Mouse (Mus musculus) heart, embryonic 10.5 days (tissue): ENCODE measurements around the gene Muc1. TPM values are rescaled to one million over a fixed set of nuclear protein-coding genes. Genes with fewer than 3 reads are reported as not detected.
A peak's percentile ranks its signal among the peaks of the same experiment; 100 is the strongest.

ENCODE experiments used
- DNase-seq: peaks from one replicate; pipeline ENCODE4 v3.0.0-alpha.2; 2017; ENCODE audit warnings: low spot score
- H3K27ac ChIP-seq: fragments of 300-500 bp; sonication (generic); 2 replicates; pipeline ENCODE4 v1.5.1; 2016; ENCODE audit warnings: mild to moderate bottlenecking
- H3K27me3 ChIP-seq: fragments of 300-500 bp; sonication (generic); 2 replicates; pipeline ENCODE4 v1.6.1; 2016; ENCODE audit warnings: mild to moderate bottlenecking; ENCODE audit not compliant: poor library complexity, insufficient read depth, severe bottlenecking
- H3K36me3 ChIP-seq: fragments of 300-500 bp; sonication (generic); 2 replicates; pipeline ENCODE4 v1.6.1; 2016; ENCODE audit warnings: mild to moderate bottlenecking, moderate library complexity
- H3K4me1 ChIP-seq: fragments of 300-500 bp; sonication (generic); 2 replicates; pipeline ENCODE4 v1.6.1; 2016; ENCODE audit warnings: mild to moderate bottlenecking
- H3K4me3 ChIP-seq: fragments of 300-500 bp; sonication (generic); 2 replicates; pipeline ENCODE4 v1.5.1; 2016; ENCODE audit warnings: mild to moderate bottlenecking, moderate library complexity
- H3K9me3 ChIP-seq: fragments of 300-500 bp; sonication (generic); 2 replicates; pipeline ENCODE4 v1.6.1; 2016; ENCODE audit warnings: mild to moderate bottlenecking, moderate library complexity
- WGBS: fragments of 180-500 bp; shearing (Covaris S2); methylation state at CpG from one replicate; pipeline ENCODE4 v1.1.7; 2016; 5-methylcytosine and 5-hydroxymethylcytosine counted together
- polyA plus RNA-seq: library from polyadenylated mRNA; unstranded; fragments of >200 nt; fragmentation: Nextera tagmentation; extraction: Ambion mirVana; gene quantifications from 2 replicates; pipeline ENCODE4 v1.2.1, GENCODE M21; 2016

Muc1 gene
- polyA plus RNA-seq, 1 experiment from 2014 or later = 0.11 TPM

DNA sequence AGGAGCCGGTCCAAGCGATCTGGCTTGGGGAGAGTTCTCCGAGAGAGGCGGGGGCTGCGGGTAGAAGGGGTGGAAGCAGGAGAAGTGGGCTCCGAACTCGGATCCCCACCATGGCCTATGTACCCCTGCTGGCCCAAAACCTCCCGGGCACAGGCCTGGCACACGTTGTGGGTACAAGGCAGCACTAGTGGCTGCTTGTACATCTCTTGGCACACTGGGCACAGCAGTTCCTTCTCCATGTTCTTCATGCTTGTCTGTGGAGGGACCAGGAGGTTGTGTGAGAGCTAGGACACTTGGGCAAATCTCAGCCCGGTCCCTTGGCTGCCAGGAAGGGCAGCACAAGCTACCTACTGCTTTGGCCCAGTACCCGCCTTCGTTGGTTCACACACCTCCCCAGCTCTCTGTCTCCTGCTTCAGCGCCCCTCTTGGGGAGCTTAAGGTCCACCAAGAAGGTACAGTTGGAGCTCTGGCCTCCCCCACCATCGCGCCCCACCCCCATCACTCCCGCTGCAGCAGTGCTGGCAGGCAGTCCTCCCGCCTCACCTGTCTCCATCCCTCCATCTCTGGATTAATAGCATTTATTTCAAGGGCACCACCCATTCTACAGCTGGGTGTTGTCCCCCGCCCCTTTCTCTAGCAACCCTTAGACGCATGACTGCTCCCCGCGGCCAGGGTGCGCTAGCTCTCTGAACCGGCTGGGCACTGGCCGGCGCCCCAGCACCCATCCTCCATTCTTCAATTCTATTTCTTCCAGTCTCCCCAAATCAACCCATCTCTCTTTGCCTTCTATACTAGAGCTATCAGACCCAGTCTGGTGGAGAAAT lies 15.5 kb downstream of the Muc1 start:
- peaks cover 26% of the 10 kb centered on the region for H3K27me3 ChIP-seq
- H3K36me3 ChIP-seq = peaks cover 20% of the 10 kb centered on the region
- no peaks in the 10 kb centered on the region for H3K9me3 ChIP-seq
- 10% methylated on average over 25 of the region's 25 CpGs for WGBS
- DNase-seq = no peak
- H3K27ac ChIP-seq = peak overlapping the region; percentile 48; the same call in 1 of the 2 replicates
- peak overlapping the region; percentile 77 for H3K4me3 ChIP-seq
- H3K4me1 ChIP-seq = peaks cover 44% of the 10 kb centered on the region

DNA sequence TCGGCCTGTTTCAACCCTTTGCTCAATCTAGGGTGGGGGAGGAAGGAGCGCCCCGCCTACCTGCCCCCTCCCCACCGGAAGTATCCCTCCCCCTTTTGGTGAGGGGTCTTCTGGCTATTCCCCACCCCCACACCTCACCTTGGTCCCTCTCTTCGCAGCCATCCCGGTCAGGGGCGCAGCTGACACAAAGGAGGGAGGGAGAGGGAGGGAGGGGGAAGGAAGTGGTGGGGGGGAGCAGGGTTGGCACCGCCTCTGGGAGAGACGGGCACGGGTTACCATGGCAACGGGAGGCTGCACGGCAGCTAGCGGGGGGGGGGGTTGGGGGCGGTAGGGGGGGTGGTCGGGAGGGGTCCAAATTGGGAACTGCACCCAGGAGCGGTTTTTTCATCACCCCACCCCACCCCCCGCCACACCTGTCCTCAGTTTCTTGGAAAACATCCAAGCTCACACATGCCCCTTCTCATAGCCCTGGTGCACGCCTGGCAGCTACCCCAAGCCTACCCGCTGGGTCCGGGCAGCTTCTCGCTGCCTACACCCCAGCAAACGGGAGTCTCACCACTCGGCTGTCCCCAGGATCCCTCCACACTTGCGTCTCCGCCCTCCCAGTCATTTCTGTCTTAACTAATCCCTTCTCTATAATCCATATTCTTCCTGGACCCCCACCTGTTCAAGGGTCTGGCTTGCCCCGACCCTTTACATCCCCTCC lies 16.3 kb downstream of the Muc1 start:
- H3K4me1 ChIP-seq = peaks cover 46% of the 10 kb centered on the region
- H3K4me3 ChIP-seq = peak overlapping the region; percentile 77
- DNase-seq = no peak
- peaks cover 24% of the 10 kb centered on the region for H3K36me3 ChIP-seq
- H3K27me3 ChIP-seq = peaks cover 26% of the 10 kb centered on the region
- H3K9me3 ChIP-seq = no peaks in the 10 kb centered on the region
- WGBS = under 1% methylated on average over 22 of the region's 26 CpGs
- H3K27ac ChIP-seq = peak overlapping the region; percentile 38

DNA sequence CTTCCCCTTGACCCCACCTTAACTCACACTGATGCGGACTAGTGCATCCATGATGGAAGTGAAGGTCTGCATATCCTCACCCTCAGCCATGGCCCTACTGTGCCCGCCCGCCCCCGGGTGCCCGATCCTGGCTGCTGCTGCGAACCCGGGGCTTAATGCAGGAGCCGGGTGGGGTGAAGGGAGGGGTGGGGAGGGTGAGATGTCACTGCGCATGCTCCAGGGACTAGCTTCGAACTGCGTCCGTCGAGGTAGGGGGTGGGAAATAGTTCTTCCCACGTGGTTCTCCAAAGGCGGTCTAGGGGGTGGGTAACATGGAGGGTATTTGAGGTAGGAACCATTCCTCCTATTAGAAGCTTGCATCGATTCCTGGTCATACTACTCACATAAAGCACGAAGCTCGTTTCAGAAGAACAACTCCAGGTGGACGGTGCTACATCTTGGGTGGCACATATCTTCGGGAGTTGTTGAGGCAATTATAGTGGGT lies 16.9 kb downstream of the Muc1 start, which contains the start of gene Krtcap2:
TSS of gene Krtcap2 (plus strand) at position 279 of the 484 bp plus-strand sequence.
- Histone ChIP-seq H3K4me1 (peaks cover 52% of the 10 kb centered on the region), H3K27ac (peak within 1 kb of the TSS; percentile 92)

DNA sequence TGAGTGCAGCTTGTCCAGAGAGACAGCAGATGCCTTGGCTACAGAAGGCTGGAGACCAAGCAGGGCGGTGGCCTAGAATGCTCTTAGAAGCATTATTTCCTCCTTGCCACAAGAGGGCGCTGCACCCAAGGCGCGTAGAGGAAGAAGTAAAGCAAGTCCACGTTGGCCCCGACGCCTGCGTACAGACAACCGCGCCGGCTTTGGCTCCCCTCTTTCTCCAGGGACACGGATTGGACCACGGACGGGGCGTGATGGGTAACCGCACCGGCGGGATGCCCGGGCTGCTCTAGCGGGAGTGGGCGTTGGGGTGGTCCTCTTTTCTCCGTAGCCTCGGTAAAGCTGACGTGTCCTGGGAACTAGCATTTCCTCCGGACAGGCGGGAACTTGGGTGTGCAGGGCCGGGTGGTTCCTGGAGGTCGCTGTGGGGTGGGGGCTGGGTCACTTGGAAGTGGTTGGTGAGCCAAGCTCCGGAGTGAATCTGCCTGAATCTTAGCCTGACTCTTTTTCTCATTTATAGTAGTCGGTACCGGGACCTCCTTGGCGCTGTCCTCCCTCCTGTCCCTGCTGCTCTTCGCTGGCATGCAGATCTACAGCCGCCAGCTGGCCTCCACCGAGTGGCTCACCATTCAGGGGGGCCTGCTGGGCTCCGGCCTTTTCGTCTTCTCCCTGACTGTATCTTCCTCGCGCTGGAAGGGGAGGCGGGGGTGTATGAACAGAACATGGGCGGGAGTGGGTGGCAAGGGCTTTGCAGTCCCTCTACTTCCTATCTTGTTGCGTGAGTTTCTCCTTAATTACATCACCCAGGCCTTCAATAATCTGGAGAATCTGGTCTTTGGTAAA lies 17.6 kb downstream of the Muc1 start, which contains the start of gene Trim46:
TSS of gene Trim46 (minus strand) at position 49 of the 840 bp plus-strand sequence.
- WGBS = under 1% methylated on average over 42 of the region's 42 CpGs
- no peaks in the 10 kb centered on the region for H3K9me3 ChIP-seq
- peaks cover 24% of the 10 kb centered on the region for H3K36me3 ChIP-seq
- H3K27me3 ChIP-seq = peaks cover 28% of the 10 kb centered on the region
- H3K27ac ChIP-seq = peak within 1 kb of the TSS; percentile 92
- peaks cover 60% of the 10 kb centered on the region for H3K4me1 ChIP-seq
- peak; percentile 97 for DNase-seq
- peak within 1 kb of the TSS; percentile 77 for H3K4me3 ChIP-seq

More for the DNA sequence above, 16.9 kb downstream of the Muc1 start, which contains the start of gene Krtcap2:
- WGBS = 5% methylated on average over 20 of the region's 20 CpGs
- peak within 1 kb of the TSS; percentile 77 for H3K4me3 ChIP-seq
- peaks cover 24% of the 10 kb centered on the region for H3K36me3 ChIP-seq
- peaks cover 26% of the 10 kb centered on the region for H3K27me3 ChIP-seq
- DNase-seq = no peak
- H3K9me3 ChIP-seq = no peaks in the 10 kb centered on the region

DNA sequence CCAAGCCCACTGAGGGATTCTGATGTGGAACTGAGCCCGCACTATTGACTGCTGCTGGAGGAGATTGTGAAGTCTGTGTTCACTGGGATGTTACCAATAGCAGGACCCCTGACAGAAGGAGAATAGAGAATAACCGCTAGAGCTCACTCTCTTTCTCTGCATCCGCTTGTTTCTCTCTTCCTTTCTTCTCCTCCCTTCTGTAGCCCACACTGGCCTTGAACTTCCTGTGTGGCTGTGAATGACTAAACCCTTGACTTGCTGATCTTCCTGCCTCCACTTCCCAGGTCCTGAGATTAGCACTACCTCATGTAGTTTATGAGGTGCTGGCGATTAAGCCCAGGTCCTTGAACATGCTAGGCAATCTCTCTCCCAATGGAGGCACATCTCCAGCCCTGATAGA lies 18.6 kb downstream of the Muc1 start:
- 0 out of 2 replicates have a peak overlapping the region, but pooled peaks have one; percentile 92 for H3K27ac ChIP-seq
- no peaks in the 10 kb centered on the region for H3K9me3 ChIP-seq
- peaks cover 37% of the 10 kb centered on the region for H3K27me3 ChIP-seq
- peaks cover 69% of the 10 kb centered on the region for H3K4me1 ChIP-seq
- H3K36me3 ChIP-seq = peaks cover 24% of the 10 kb centered on the region
- WGBS = 81% methylated on average over 4 of the region's 4 CpGs
- H3K4me3 ChIP-seq = peak overlapping the region; percentile 77
- no peak for DNase-seq

DNA sequence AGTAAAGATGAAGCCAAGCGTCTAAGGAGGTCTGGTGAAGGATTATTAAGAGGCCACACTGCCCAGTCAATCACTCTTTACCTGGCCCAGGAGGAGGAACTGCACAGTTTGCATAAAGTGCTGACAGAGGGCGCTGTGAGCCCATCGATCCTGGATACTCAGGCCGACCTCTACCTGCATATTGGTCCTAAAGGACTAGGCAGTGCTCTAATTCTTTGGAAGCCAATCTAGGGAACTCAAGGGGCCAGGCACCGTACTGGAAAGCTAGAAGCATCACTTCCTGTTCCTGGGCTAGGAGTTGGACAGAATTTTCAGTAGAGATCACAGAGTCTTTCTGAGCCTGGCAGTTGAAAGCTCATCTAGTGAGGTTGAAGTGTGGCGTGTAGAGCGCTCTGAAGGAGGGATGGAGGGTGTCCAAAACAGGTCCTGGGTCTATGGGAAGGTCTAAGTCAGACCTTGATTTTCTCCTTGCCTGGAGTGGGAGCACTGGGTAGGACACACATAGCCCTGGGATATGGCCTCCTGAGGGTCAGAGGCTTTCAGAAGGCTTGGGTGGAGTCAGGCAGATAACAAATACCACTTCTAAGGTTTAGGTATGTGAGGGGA lies 21.7 kb downstream of the Muc1 start:
- peak overlapping the region; percentile 29 for H3K27ac ChIP-seq
- 13% methylated on average over 7 of the region's 7 CpGs for WGBS

DNA sequence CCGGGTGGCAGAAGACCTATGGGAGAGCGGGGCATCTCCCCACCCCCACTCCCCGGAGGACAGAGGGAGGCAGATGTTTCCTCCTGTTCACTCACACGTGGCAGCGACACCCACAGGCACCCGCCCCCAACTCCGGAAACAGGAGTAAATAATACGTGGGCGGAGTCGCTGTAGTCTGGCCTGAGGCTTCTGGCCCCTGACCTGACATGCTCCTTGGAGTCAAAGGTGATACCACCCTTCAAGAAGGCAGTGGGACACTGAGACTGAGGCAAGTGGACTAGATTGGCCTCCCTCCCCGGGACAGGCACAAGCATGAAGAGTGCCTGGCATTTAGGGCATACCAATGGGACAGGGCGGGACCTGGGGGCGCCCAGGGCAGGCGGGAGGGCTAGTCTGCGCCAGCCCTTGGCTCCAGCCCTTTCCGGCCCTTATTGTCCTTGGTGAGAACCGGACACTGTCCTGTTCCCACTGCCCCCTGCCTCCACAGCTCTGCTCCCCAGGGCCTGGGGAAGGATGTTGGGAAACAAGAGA lies 22.6 kb downstream of the Muc1 start:
- Histone ChIP-seq H3K4me1 (peaks cover 41% of the 10 kb centered on the region), H3K36me3 (peaks cover 24% of the 10 kb centered on the region), H3K4me3 (peak overlapping the region; percentile 46), H3K27ac (peak overlapping the region; percentile 76), H3K27me3 (peaks cover 11% of the 10 kb centered on the region), H3K9me3 (no peaks in the 10 kb centered on the region)
- 5% methylated on average over 17 of the region's 17 CpGs for WGBS
- DNase-seq = no peak

More for the DNA sequence above, 21.7 kb downstream of the Muc1 start:
- DNase-seq = no peak
- Histone ChIP-seq H3K27me3 (peaks cover 13% of the 10 kb centered on the region), H3K4me3 (no peak overlapping the region), H3K4me1 (peaks cover 47% of the 10 kb centered on the region), H3K36me3 (peaks cover 24% of the 10 kb centered on the region), H3K9me3 (no peaks in the 10 kb centered on the region)

DNA sequence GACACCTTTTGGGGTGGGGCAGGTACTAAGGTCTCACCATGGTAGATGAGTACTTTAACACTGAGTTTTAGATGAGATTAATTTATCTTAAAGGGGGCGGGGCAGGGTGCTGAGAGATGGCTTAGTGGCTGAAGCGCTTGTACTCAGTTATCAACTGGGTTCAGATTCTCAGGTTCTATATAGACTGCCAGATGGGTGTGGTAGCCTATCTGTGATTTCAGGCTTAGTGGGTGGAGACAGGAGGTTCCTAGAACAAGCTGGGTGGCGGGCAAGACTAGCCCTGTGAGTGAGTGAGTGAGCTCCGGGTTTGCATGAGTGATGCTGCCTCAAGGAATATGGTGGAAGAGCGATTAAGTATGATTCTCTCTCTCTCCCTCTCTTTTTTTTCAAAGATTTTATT lies 26.1 kb downstream of the Muc1 start:
- WGBS = 81% methylated on average over 5 of the region's 5 CpGs
- Histone ChIP-seq H3K27ac (no peak overlapping the region), H3K27me3 (peaks cover 15% of the 10 kb centered on the region), H3K9me3 (no peaks in the 10 kb centered on the region), H3K36me3 (no peaks in the 10 kb centered on the region), H3K4me1 (peaks cover 26% of the 10 kb centered on the region), H3K4me3 (no peak overlapping the region)
- DNase-seq = no peak

DNA sequence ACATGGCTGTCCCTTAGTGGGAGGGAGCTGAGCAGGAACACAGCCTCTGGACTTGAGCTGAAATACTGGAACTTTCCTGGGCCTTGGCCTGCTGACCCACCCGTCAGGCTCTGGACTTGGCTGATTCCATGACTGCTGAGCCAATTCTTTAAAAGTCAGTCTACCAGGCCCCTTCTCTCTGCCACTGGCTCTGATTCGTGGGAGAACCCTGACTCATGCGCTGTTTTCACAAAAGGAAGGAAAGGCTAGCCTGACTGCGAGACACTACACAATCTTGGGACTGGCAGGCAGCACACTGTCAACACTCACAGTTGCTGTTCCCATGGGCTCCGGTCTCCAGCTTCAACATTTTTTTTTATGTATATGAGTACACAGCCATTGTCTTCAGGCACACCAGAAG lies 27.3 kb downstream of the Muc1 start:
- Histone ChIP-seq H3K27ac (no peak overlapping the region), H3K4me3 (no peak overlapping the region), H3K36me3 (no peaks in the 10 kb centered on the region), H3K4me1 (peaks cover 14% of the 10 kb centered on the region), H3K27me3 (peaks cover 15% of the 10 kb centered on the region), H3K9me3 (no peaks in the 10 kb centered on the region)
- WGBS = 61% methylated on average over 5 of the region's 5 CpGs
- no peak for DNase-seq

DNA sequence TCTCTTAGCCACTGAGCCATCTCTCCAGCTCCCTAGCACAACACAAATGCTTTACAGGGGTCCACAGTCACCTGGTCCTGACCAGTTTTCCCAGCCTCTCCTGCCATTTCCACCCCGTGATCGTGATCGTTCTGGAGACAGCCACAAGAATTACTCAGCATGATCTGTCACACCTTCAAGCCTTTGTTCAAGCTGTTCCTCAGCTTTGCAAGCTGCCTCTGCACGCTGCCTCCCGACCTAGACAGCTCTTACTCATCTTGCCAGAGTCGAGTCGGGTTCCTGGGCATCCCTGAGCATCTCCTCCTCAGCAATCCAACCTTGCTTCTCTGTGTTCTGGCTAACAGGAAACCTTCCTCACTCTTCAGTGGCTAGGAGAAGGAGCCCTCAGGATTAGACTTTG lies 30.2 kb downstream of the Muc1 start, which contains the start of gene Dpm3:
TSS of gene Dpm3 (plus strand) at position 283 of the 400 bp plus-strand sequence.
- peaks cover 4% of the 10 kb centered on the region; the same call in 1 of the 2 replicates for H3K27me3 ChIP-seq
- DNase-seq = no peak
- no peak within 1 kb of the TSS for H3K27ac ChIP-seq
- H3K4me3 ChIP-seq = no peak within 1 kb of the TSS
- H3K9me3 ChIP-seq = no peaks in the 10 kb centered on the region
- no peaks in the 10 kb centered on the region for H3K36me3 ChIP-seq
- 0 out of 2 replicates have a peak, but pooled peaks cover 4% of the 10 kb centered on the region for H3K4me1 ChIP-seq
- 44% methylated on average over 7 of the region's 7 CpGs for WGBS

DNA sequence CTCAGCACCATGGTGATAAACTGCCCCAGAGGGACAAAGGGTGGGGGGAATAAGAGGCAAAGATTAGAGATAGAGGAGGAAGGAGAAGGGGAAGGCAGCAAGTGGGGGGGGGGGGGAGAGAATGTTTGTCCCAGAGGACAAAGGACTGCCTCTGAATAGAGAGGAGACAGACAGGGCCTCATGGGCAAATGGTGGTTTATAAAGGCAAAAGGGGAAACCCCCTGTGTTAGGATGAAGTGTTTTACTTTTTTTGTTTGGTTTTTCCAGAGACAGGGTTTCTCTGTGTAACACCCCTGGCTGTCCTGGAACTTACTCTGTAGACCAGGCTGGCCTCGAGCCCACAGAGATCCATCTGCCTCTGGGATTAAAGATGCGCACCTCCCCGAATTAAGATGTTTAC lies 31.4 kb downstream of the Muc1 start:
- H3K36me3 ChIP-seq = no peaks in the 10 kb centered on the region
- 0 out of 2 replicates have a peak, but pooled peaks cover 4% of the 10 kb centered on the region for H3K4me1 ChIP-seq
- 74% methylated on average over 3 of the region's 3 CpGs for WGBS
- DNase-seq = no peak
- no peak overlapping the region for H3K27ac ChIP-seq
- H3K9me3 ChIP-seq = no peaks in the 10 kb centered on the region
- no peak overlapping the region for H3K4me3 ChIP-seq
- H3K27me3 ChIP-seq = peaks cover 4% of the 10 kb centered on the region; the same call in 1 of the 2 replicates
